Mouse (Mus musculus): ENCODE data around the gene F13a1. TPM values are rescaled to one million over a fixed set of nuclear protein-coding genes. Genes with fewer than 3 reads are reported as not detected.

F13a1 gene
- polyA plus RNA-seq, 1 experiment from 2014 or later, result 9.3 TPM

DNA sequence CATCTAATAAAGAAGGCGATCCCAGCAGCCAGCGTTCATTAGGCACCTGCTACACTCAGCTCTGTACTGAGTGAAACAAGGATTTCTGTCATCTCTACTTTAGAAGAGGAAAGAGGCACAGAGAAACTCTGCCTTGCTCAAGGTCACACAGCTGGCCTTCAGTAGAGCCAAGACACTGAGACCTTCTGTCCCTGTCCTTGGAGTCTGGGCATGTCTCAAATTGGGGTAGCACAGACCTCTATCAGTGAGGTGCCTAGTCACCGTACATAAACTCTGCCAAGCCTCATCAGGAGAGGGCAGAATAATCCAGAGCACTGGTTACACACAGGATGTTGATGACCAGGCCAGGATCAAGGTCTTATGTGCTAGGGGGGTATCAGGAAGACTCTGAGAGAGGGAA, 108.2 kb downstream of the F13a1 start:
- Histone ChIP-seq H3K27me3 (ENCODE audit: insufficient read depth, low read length) (no peaks in the 10 kb centered on the region), H3K27ac (ENCODE audit: low read depth) (no peak overlapping the region), H3K4me3 (ENCODE audit: low read depth, low read length) (no peak overlapping the region), H3K4me1 (ENCODE audit: insufficient read depth) (no peaks in the 10 kb centered on the region), H3K9me3 (ENCODE audit: low read length) (no peaks in the 10 kb centered on the region), H3K36me3 (replicated peaks; ENCODE audit: insufficient read depth, low read length) (no peaks in the 10 kb centered on the region), H3K9ac (replicated peaks) (no peak overlapping the region), H3K4me2 (ENCODE audit: low read depth, low read length) (no peak overlapping the region)
- no peak for DNase-seq
- 85% methylated on average over 3 of the region's 3 CpGs for WGBS (ENCODE audit: insufficient replicate concordance)
- TF ChIP-seq CTCF (IDR thresholded peaks at IDR 0.05; ENCODE audit: low read depth), result no peak
- no peak for TF ChIP-seq EP300 (IDR thresholded peaks at IDR 0.05; ENCODE audit: low read depth)
- ATAC-seq, result no peak

- Histone ChIP-seq H3K9ac (replicated peaks) (no peak overlapping the region), H3K36me3 (replicated peaks; ENCODE audit: insufficient read depth, low read length) (no peaks in the 10 kb centered on the region), H3K9me3 (ENCODE audit: low read length) (no peaks in the 10 kb centered on the region), H3K27me3 (ENCODE audit: insufficient read depth, low read length) (no peaks in the 10 kb centered on the region), H3K4me1 (ENCODE audit: insufficient read depth) (no peaks in the 10 kb centered on the region), H3K4me2 (ENCODE audit: low read depth, low read length) (no peak overlapping the region), H3K27ac (ENCODE audit: low read depth) (no peak overlapping the region), H3K4me3 (ENCODE audit: low read depth, low read length) (no peak overlapping the region)
- DNase-seq (no peak), ATAC-seq (no peak)
- TF ChIP-seq EP300 (IDR thresholded peaks at IDR 0.05; ENCODE audit: low read depth) (no peak), CTCF (IDR thresholded peaks at IDR 0.05; ENCODE audit: low read depth) (no peak)
- WGBS (ENCODE audit: insufficient replicate concordance), result 73% methylated on average over 9 of the region's 9 CpGs
Observed at GRCm38 (mm10) chr13:36932066-36932465, 118.0 kb downstream of the F13a1 start.

DNA sequence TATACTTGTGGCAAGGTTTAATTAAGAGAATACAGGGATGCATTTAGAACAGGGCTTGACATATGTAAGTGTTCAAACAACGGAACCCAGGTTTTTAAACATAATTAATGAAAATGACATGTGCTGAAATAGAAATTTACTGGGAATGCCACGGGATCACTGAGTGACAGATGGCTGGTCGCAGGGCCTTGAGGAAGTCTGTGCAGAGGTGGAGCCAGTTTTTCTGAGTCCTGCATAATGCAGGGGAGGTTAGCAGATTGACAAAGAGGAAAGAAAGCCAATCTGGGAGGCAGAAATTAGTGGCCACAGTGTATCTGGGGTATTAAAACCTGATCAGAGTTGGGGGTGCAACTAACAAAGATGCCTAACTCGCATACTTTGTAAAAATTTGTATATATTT, 130.3 kb downstream of the F13a1 start:
- H3K9ac ChIP-seq (replicated peaks), result no peak overlapping the region
- WGBS (ENCODE audit: insufficient replicate concordance), result 77% methylated on average over 4 of the region's 4 CpGs
- H3K4me2 ChIP-seq (ENCODE audit: low read depth, low read length), result no peak overlapping the region
- H3K27ac ChIP-seq (ENCODE audit: low read depth), result no peak overlapping the region
- H3K36me3 ChIP-seq (replicated peaks; ENCODE audit: insufficient read depth, low read length), result no peaks in the 10 kb centered on the region
- H3K4me1 ChIP-seq (ENCODE audit: insufficient read depth), result no peaks in the 10 kb centered on the region
- DNase-seq, result no peak
- no peak overlapping the region for H3K4me3 ChIP-seq (ENCODE audit: low read depth, low read length)
- no peaks in the 10 kb centered on the region for H3K9me3 ChIP-seq (ENCODE audit: low read length)
- ATAC-seq, result no peak
- TF ChIP-seq CTCF (IDR thresholded peaks at IDR 0.05; ENCODE audit: low read depth), result no peak
- TF ChIP-seq EP300 (IDR thresholded peaks at IDR 0.05; ENCODE audit: low read depth), result no peak
- H3K27me3 ChIP-seq (ENCODE audit: insufficient read depth, low read length), result no peaks in the 10 kb centered on the region

- Histone ChIP-seq H3K27ac (ENCODE audit: low read depth) (no peak overlapping the region), H3K4me2 (ENCODE audit: low read depth, low read length) (no peak overlapping the region), H3K4me3 (ENCODE audit: low read depth, low read length) (no peak overlapping the region), H3K9me3 (ENCODE audit: low read length) (no peaks in the 10 kb centered on the region), H3K27me3 (ENCODE audit: insufficient read depth, low read length) (no peaks in the 10 kb centered on the region), H3K4me1 (ENCODE audit: insufficient read depth) (no peaks in the 10 kb centered on the region), H3K9ac (replicated peaks) (no peak overlapping the region), H3K36me3 (replicated peaks; ENCODE audit: insufficient read depth, low read length) (no peaks in the 10 kb centered on the region)
- WGBS (ENCODE audit: insufficient replicate concordance), result 51% methylated on average over 4 of the region's 4 CpGs
- no peak for TF ChIP-seq CTCF (IDR thresholded peaks at IDR 0.05; ENCODE audit: low read depth)
- TF ChIP-seq EP300 (IDR thresholded peaks at IDR 0.05; ENCODE audit: low read depth), result no peak
- ATAC-seq (no peak), DNase-seq (no peak)
Observed at GRCm38 (mm10) chr13:36903885-36904284, 146.2 kb downstream of the F13a1 start.

GRCm38 (mm10) chr13:36903447-36903846, 146.6 kb downstream of the F13a1 start:
- no peak overlapping the region for H3K4me2 ChIP-seq (ENCODE audit: low read depth, low read length)
- no peaks in the 10 kb centered on the region for H3K9me3 ChIP-seq (ENCODE audit: low read length)
- ATAC-seq, result no peak
- H3K27ac ChIP-seq (ENCODE audit: low read depth), result no peak overlapping the region
- DNase-seq, result no peak
- no peak for TF ChIP-seq CTCF (IDR thresholded peaks at IDR 0.05; ENCODE audit: low read depth)
- TF ChIP-seq EP300 (IDR thresholded peaks at IDR 0.05; ENCODE audit: low read depth), result no peak
- 61% methylated on average over 1 of the region's 1 CpGs for WGBS (ENCODE audit: insufficient replicate concordance)
- no peak overlapping the region for H3K4me3 ChIP-seq (ENCODE audit: low read depth, low read length)
- H3K9ac ChIP-seq (replicated peaks), result no peak overlapping the region
- H3K4me1 ChIP-seq (ENCODE audit: insufficient read depth), result no peaks in the 10 kb centered on the region
- no peaks in the 10 kb centered on the region for H3K27me3 ChIP-seq (ENCODE audit: insufficient read depth, low read length)
- H3K36me3 ChIP-seq (replicated peaks; ENCODE audit: insufficient read depth, low read length), result no peaks in the 10 kb centered on the region

- TF ChIP-seq CTCF (IDR thresholded peaks at IDR 0.05; ENCODE audit: low read depth) (no peak), EP300 (IDR thresholded peaks at IDR 0.05; ENCODE audit: low read depth) (no peak)
- Histone ChIP-seq H3K4me1 (ENCODE audit: insufficient read depth) (no peaks in the 10 kb centered on the region), H3K4me3 (ENCODE audit: low read depth, low read length) (no peak overlapping the region), H3K27ac (ENCODE audit: low read depth) (no peak overlapping the region), H3K27me3 (ENCODE audit: insufficient read depth, low read length) (no peaks in the 10 kb centered on the region), H3K4me2 (ENCODE audit: low read depth, low read length) (no peak overlapping the region), H3K36me3 (replicated peaks; ENCODE audit: insufficient read depth, low read length) (no peaks in the 10 kb centered on the region), H3K9me3 (ENCODE audit: low read length) (no peaks in the 10 kb centered on the region), H3K9ac (replicated peaks) (no peak overlapping the region)
- ATAC-seq (no peak), DNase-seq (no peak)
- 44% methylated on average over 3 of the region's 3 CpGs for WGBS (ENCODE audit: insufficient replicate concordance)
Observed at GRCm38 (mm10) chr13:36901603-36902002, 148.4 kb downstream of the F13a1 start.

DNA sequence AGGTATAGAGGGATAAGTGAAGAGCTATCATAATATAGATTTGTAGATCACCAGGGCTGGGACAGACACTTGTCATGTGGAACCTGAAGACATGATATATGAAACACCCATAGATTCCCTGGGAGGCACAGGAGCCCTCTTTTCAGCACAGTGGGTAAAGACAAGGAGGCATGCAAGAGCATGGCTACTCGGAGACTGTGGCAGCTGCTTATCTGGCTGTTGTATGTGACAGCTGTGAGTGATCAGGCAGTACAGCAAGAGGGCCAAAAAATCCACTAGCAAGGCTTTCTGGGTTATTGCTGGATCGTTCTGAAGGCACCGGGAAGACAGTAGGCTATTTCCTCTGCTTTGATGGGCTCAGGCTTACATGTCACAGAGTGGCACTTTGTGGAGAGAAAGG, 149.0 kb downstream of the F13a1 start:
- Histone ChIP-seq H3K4me3 (ENCODE audit: low read depth, low read length) (no peak overlapping the region), H3K27ac (ENCODE audit: low read depth) (no peak overlapping the region), H3K4me2 (ENCODE audit: low read depth, low read length) (no peak overlapping the region), H3K9me3 (ENCODE audit: low read length) (no peaks in the 10 kb centered on the region), H3K36me3 (replicated peaks; ENCODE audit: insufficient read depth, low read length) (no peaks in the 10 kb centered on the region), H3K9ac (replicated peaks) (no peak overlapping the region), H3K27me3 (ENCODE audit: insufficient read depth, low read length) (no peaks in the 10 kb centered on the region), H3K4me1 (ENCODE audit: insufficient read depth) (no peaks in the 10 kb centered on the region)
- ATAC-seq, result no peak
- 37% methylated on average over 3 of the region's 3 CpGs for WGBS (ENCODE audit: insufficient replicate concordance)
- TF ChIP-seq CTCF (IDR thresholded peaks at IDR 0.05; ENCODE audit: low read depth) (no peak), EP300 (IDR thresholded peaks at IDR 0.05; ENCODE audit: low read depth) (no peak)
- DNase-seq, result no peak
